Mouse (Mus musculus): ENCODE measurements around the gene Galnt3. TPM values are rescaled to one million over a fixed set of nuclear protein-coding genes. Genes with fewer than 3 reads are reported as not detected.

The Galnt3 gene
- polyA plus RNA-seq, 1 experiment: 1.3 TPM

- TF ChIP-seq POLR2A (IDR thresholded peaks at IDR 0.05; ENCODE audit: control insufficient read depth, extremely low read depth, insufficient read depth, low read length, poor library complexity) (no peak), CTCF (IDR thresholded peaks at IDR 0.05; ENCODE audit: borderline replicate concordance, control insufficient read depth, extremely low read depth, insufficient read depth, low read length, poor library complexity) (no peak)
- H3K27ac ChIP-seq (ENCODE audit: control insufficient read depth, insufficient read depth, low read length): no peak overlapping the region
- DNase-seq: no peak
- no peaks in the 10 kb centered on the region for H3K27me3 ChIP-seq (ENCODE audit: control insufficient read depth, insufficient read depth, low read length)
- no peak overlapping the region for H3K4me3 ChIP-seq (ENCODE audit: control insufficient read depth, insufficient read depth, low read length)
- H3K36me3 ChIP-seq (ENCODE audit: control insufficient read depth, insufficient read depth, low read length): no peaks in the 10 kb centered on the region
- no peaks in the 10 kb centered on the region for H3K4me1 ChIP-seq (replicated peaks; ENCODE audit: control insufficient read depth, insufficient read depth, low read length)
- 76% methylated on average over 17 of the region's 17 CpGs for WGBS
Observed at GRCm38 (mm10) chr2:66100671-66101351, 24.0 kb downstream of the Galnt3 start.

- WGBS: 92% methylated on average over 7 of the region's 7 CpGs
- no peak overlapping the region for H3K27ac ChIP-seq (ENCODE audit: control insufficient read depth, insufficient read depth, low read length)
- no peak for DNase-seq
- no peaks in the 10 kb centered on the region for H3K27me3 ChIP-seq (ENCODE audit: control insufficient read depth, insufficient read depth, low read length)
- H3K4me1 ChIP-seq (replicated peaks; ENCODE audit: control insufficient read depth, insufficient read depth, low read length): no peaks in the 10 kb centered on the region
- TF ChIP-seq POLR2A (IDR thresholded peaks at IDR 0.05; ENCODE audit: control insufficient read depth, extremely low read depth, insufficient read depth, low read length, poor library complexity) (no peak), CTCF (IDR thresholded peaks at IDR 0.05; ENCODE audit: borderline replicate concordance, control insufficient read depth, extremely low read depth, insufficient read depth, low read length, poor library complexity) (no peak)
- no peak overlapping the region for H3K4me3 ChIP-seq (ENCODE audit: control insufficient read depth, insufficient read depth, low read length)
- no peaks in the 10 kb centered on the region for H3K36me3 ChIP-seq (ENCODE audit: control insufficient read depth, insufficient read depth, low read length)
Observed at GRCm38 (mm10) chr2:66100239-66100638, 24.6 kb downstream of the Galnt3 start.

GRCm38 (mm10) chr2:66094622-66095181, 30.1 kb downstream of the Galnt3 start:
- Histone ChIP-seq H3K27ac (ENCODE audit: control insufficient read depth, insufficient read depth, low read length) (no peak overlapping the region), H3K27me3 (ENCODE audit: control insufficient read depth, insufficient read depth, low read length) (no peaks in the 10 kb centered on the region), H3K36me3 (ENCODE audit: control insufficient read depth, insufficient read depth, low read length) (no peaks in the 10 kb centered on the region), H3K4me1 (replicated peaks; ENCODE audit: control insufficient read depth, insufficient read depth, low read length) (no peaks in the 10 kb centered on the region), H3K4me3 (ENCODE audit: control insufficient read depth, insufficient read depth, low read length) (no peak overlapping the region)
- DNase-seq: no peak
- 87% methylated on average over 4 of the region's 4 CpGs for WGBS
- no peak for TF ChIP-seq CTCF (IDR thresholded peaks at IDR 0.05; ENCODE audit: borderline replicate concordance, control insufficient read depth, extremely low read depth, insufficient read depth, low read length, poor library complexity)
- no peak for TF ChIP-seq POLR2A (IDR thresholded peaks at IDR 0.05; ENCODE audit: control insufficient read depth, extremely low read depth, insufficient read depth, low read length, poor library complexity)

GRCm38 (mm10) chr2:66091296-66091695, 33.5 kb downstream of the Galnt3 start:
- WGBS: 94% methylated on average over 5 of the region's 5 CpGs
- Histone ChIP-seq H3K4me3 (ENCODE audit: control insufficient read depth, insufficient read depth, low read length) (no peak overlapping the region), H3K27ac (ENCODE audit: control insufficient read depth, insufficient read depth, low read length) (no peak overlapping the region), H3K36me3 (ENCODE audit: control insufficient read depth, insufficient read depth, low read length) (no peaks in the 10 kb centered on the region), H3K4me1 (replicated peaks; ENCODE audit: control insufficient read depth, insufficient read depth, low read length) (no peaks in the 10 kb centered on the region), H3K27me3 (ENCODE audit: control insufficient read depth, insufficient read depth, low read length) (no peaks in the 10 kb centered on the region)
- DNase-seq: no peak
- TF ChIP-seq CTCF (IDR thresholded peaks at IDR 0.05; ENCODE audit: borderline replicate concordance, control insufficient read depth, extremely low read depth, insufficient read depth, low read length, poor library complexity) (no peak), POLR2A (IDR thresholded peaks at IDR 0.05; ENCODE audit: control insufficient read depth, extremely low read depth, insufficient read depth, low read length, poor library complexity) (no peak)

GRCm38 (mm10) chr2:66081876-66082275, 42.9 kb downstream of the Galnt3 start:
- no peaks in the 10 kb centered on the region for H3K36me3 ChIP-seq (ENCODE audit: control insufficient read depth, insufficient read depth, low read length)
- WGBS: 93% methylated on average over 4 of the region's 4 CpGs
- H3K27me3 ChIP-seq (ENCODE audit: control insufficient read depth, insufficient read depth, low read length): no peaks in the 10 kb centered on the region
- no peak overlapping the region for H3K4me3 ChIP-seq (ENCODE audit: control insufficient read depth, insufficient read depth, low read length)
- H3K27ac ChIP-seq (ENCODE audit: control insufficient read depth, insufficient read depth, low read length): no peak overlapping the region
- TF ChIP-seq POLR2A (IDR thresholded peaks at IDR 0.05; ENCODE audit: control insufficient read depth, extremely low read depth, insufficient read depth, low read length, poor library complexity) (no peak), CTCF (IDR thresholded peaks at IDR 0.05; ENCODE audit: borderline replicate concordance, control insufficient read depth, extremely low read depth, insufficient read depth, low read length, poor library complexity) (no peak)
- DNase-seq: no peak
- no peaks in the 10 kb centered on the region for H3K4me1 ChIP-seq (replicated peaks; ENCODE audit: control insufficient read depth, insufficient read depth, low read length)

- WGBS: 98% methylated on average over 2 of the region's 2 CpGs
- TF ChIP-seq CTCF (IDR thresholded peaks at IDR 0.05; ENCODE audit: borderline replicate concordance, control insufficient read depth, extremely low read depth, insufficient read depth, low read length, poor library complexity): no peak
- TF ChIP-seq POLR2A (IDR thresholded peaks at IDR 0.05; ENCODE audit: control insufficient read depth, extremely low read depth, insufficient read depth, low read length, poor library complexity): no peak
- Histone ChIP-seq H3K4me1 (replicated peaks; ENCODE audit: control insufficient read depth, insufficient read depth, low read length) (no peaks in the 10 kb centered on the region), H3K4me3 (ENCODE audit: control insufficient read depth, insufficient read depth, low read length) (no peak overlapping the region), H3K27me3 (ENCODE audit: control insufficient read depth, insufficient read depth, low read length) (no peaks in the 10 kb centered on the region), H3K27ac (ENCODE audit: control insufficient read depth, insufficient read depth, low read length) (no peak overlapping the region), H3K36me3 (ENCODE audit: control insufficient read depth, insufficient read depth, low read length) (no peaks in the 10 kb centered on the region)
- DNase-seq: no peak
Observed at GRCm38 (mm10) chr2:66080731-66081130, 44.1 kb downstream of the Galnt3 start.
